Mouse (Mus musculus) embryonic facial prominence, embryonic 13.5 days (tissue): Measurements from ENCODE around the gene Kalrn. TPM values are rescaled to one million over a fixed set of nuclear protein-coding genes. Genes with fewer than 3 reads are reported as not detected.

Experiments
- ATAC-seq: fragments of 200-750 bp; cut with Nextera tagmentation; 2 replicates; pipeline ENCODE4 v1.8.0; 2017; ENCODE audit warnings: low read depth; ENCODE audit not compliant: insufficient number of reproducible peaks, insufficient read depth, low FRiP score, low TSS enrichment
- H3K27ac ChIP-seq: fragments of 300-500 bp; sonication (generic); 2 replicates; pipeline ENCODE4 v1.5.1; 2015; ENCODE audit warnings: moderate library complexity, mild to moderate bottlenecking, inconsistent platforms
- H3K27me3 ChIP-seq: fragments of 300-500 bp; sonication (generic); 2 replicates; pipeline ENCODE4 v1.6.1; 2015; ENCODE audit warnings: mild to moderate bottlenecking, inconsistent platforms
- H3K36me3 ChIP-seq: fragments of 300-500 bp; sonication (generic); 2 replicates; pipeline ENCODE4 v1.6.1; 2015; ENCODE audit warnings: mild to moderate bottlenecking, inconsistent platforms
- H3K4me1 ChIP-seq: fragments of 300-500 bp; sonication (generic); 2 replicates; pipeline ENCODE4 v1.6.1; 2015; ENCODE audit warnings: inconsistent platforms
- H3K4me2 ChIP-seq: fragments of 300-500 bp; sonication (generic); 2 replicates; pipeline ENCODE4 v1.6.1; 2015; ENCODE audit warnings: moderate library complexity, mild to moderate bottlenecking, inconsistent platforms
- H3K4me3 ChIP-seq: fragments of 300-500 bp; sonication (generic); 2 replicates; pipeline ENCODE4 v1.5.1; 2015; ENCODE audit warnings: mild to moderate bottlenecking, inconsistent platforms
- H3K9ac ChIP-seq: fragments of 300-500 bp; sonication (generic); 2 replicates; pipeline ENCODE4 v1.6.1; 2015; ENCODE audit warnings: mild to moderate bottlenecking, inconsistent platforms
- H3K9me3 ChIP-seq: fragments of 300-500 bp; sonication (generic); 2 replicates; pipeline ENCODE4 v1.6.1; 2016; ENCODE audit warnings: inconsistent platforms
- WGBS: fragments of 180-500 bp; shearing (Covaris S2); methylation state at CpG from one replicate; pipeline ENCODE4 v1.1.7; 2015; ENCODE audit warnings: mixed read lengths; 5-methylcytosine and 5-hydroxymethylcytosine counted together
- polyA plus RNA-seq: library from polyadenylated mRNA; unstranded; fragments of >200 nt; fragmentation: Nextera tagmentation; extraction: Ambion mirVana; gene quantifications from 2 replicates; pipeline ENCODE4 v1.2.1, GENCODE M21; 2015

Gene Kalrn
- polyA plus RNA-seq, 1 experiment from 2014 or later, result 18.3 TPM

GRCm38 (mm10) chr16:34278249-34278790, 295.0 kb downstream of the Kalrn start:
- Histone ChIP-seq H3K27ac (no peak overlapping the region), H3K36me3 (peaks cover 7% of the 10 kb centered on the region; the same call in 1 of the 2 replicates), H3K9me3 (no peaks in the 10 kb centered on the region), H3K9ac (no peak overlapping the region), H3K4me2 (no peak overlapping the region), H3K4me3 (no peak overlapping the region), H3K4me1 (peaks cover 7% of the 10 kb centered on the region), H3K27me3 (no peaks in the 10 kb centered on the region)
- ATAC-seq, result no peak
- 26% methylated on average over 4 of the region's 4 CpGs for WGBS

- Histone ChIP-seq H3K9ac (no peak overlapping the region), H3K9me3 (no peaks in the 10 kb centered on the region), H3K4me2 (no peak overlapping the region), H3K27me3 (no peaks in the 10 kb centered on the region), H3K36me3 (peaks cover 3% of the 10 kb centered on the region; the same call in 1 of the 2 replicates), H3K4me1 (peaks cover 7% of the 10 kb centered on the region), H3K4me3 (no peak overlapping the region), H3K27ac (no peak overlapping the region)
- ATAC-seq, result no peak
Observed at GRCm38 (mm10) chr16:34274607-34275006, 298.7 kb downstream of the Kalrn start.

- no peaks in the 10 kb centered on the region for H3K27me3 ChIP-seq
- no peaks in the 10 kb centered on the region for H3K9me3 ChIP-seq
- H3K4me2 ChIP-seq, result no peak overlapping the region
- H3K4me3 ChIP-seq, result no peak overlapping the region
- 90% methylated on average over 5 of the region's 5 CpGs for WGBS
- no peak overlapping the region for H3K9ac ChIP-seq
- no peaks in the 10 kb centered on the region for H3K4me1 ChIP-seq
- ATAC-seq, result no peak
- H3K27ac ChIP-seq, result no peak overlapping the region
- H3K36me3 ChIP-seq, result no peaks in the 10 kb centered on the region
Observed at GRCm38 (mm10) chr16:34271476-34271875, 301.9 kb downstream of the Kalrn start.

- Histone ChIP-seq H3K4me1 (no peaks in the 10 kb centered on the region), H3K4me2 (no peak overlapping the region), H3K9ac (no peak overlapping the region), H3K36me3 (no peaks in the 10 kb centered on the region), H3K9me3 (no peaks in the 10 kb centered on the region), H3K27ac (no peak overlapping the region), H3K27me3 (no peaks in the 10 kb centered on the region), H3K4me3 (no peak overlapping the region)
- ATAC-seq, result no peak
- 81% methylated on average over 2 of the region's 2 CpGs for WGBS
Observed at GRCm38 (mm10) chr16:34270681-34271080, 302.7 kb downstream of the Kalrn start.

- no peak overlapping the region for H3K27ac ChIP-seq
- H3K9ac ChIP-seq, result no peak overlapping the region
- WGBS, result 88% methylated on average over 8 of the region's 8 CpGs
- no peaks in the 10 kb centered on the region for H3K27me3 ChIP-seq
- no peak overlapping the region for H3K4me2 ChIP-seq
- no peak for ATAC-seq
- H3K4me1 ChIP-seq, result no peaks in the 10 kb centered on the region
- no peak overlapping the region for H3K4me3 ChIP-seq
- H3K36me3 ChIP-seq, result no peaks in the 10 kb centered on the region
- H3K9me3 ChIP-seq, result no peaks in the 10 kb centered on the region
Observed at GRCm38 (mm10) chr16:34269642-34270041, 303.7 kb downstream of the Kalrn start.

GRCm38 (mm10) chr16:34267751-34268150, 305.6 kb downstream of the Kalrn start:
- Histone ChIP-seq H3K9me3 (no peaks in the 10 kb centered on the region), H3K4me3 (no peak overlapping the region), H3K9ac (no peak overlapping the region), H3K27me3 (no peaks in the 10 kb centered on the region), H3K4me1 (peaks cover 8% of the 10 kb centered on the region), H3K36me3 (no peaks in the 10 kb centered on the region), H3K27ac (no peak overlapping the region), H3K4me2 (no peak overlapping the region)
- no peak for ATAC-seq
- WGBS, result 96% methylated on average over 1 of the region's 1 CpGs

GRCm38 (mm10) chr16:34264671-34265070, 308.7 kb downstream of the Kalrn start:
- Histone ChIP-seq H3K4me3 (no peak overlapping the region), H3K36me3 (no peaks in the 10 kb centered on the region), H3K9me3 (no peaks in the 10 kb centered on the region), H3K9ac (no peak overlapping the region), H3K27ac (no peak overlapping the region), H3K4me2 (no peak overlapping the region), H3K4me1 (peaks cover 12% of the 10 kb centered on the region), H3K27me3 (no peaks in the 10 kb centered on the region)
- no peak for ATAC-seq
- WGBS, result 88% methylated on average over 3 of the region's 3 CpGs

GRCm38 (mm10) chr16:34262731-34263460, 310.4 kb downstream of the Kalrn start:
- H3K27ac ChIP-seq, result no peak overlapping the region; the same call in 1 of the 2 replicates
- H3K36me3 ChIP-seq, result no peaks in the 10 kb centered on the region
- WGBS, result 65% methylated on average over 22 of the region's 22 CpGs
- no peaks in the 10 kb centered on the region for H3K27me3 ChIP-seq
- 0 out of 2 replicates have a peak overlapping the region, but pooled peaks have one; percentile 10 for H3K4me2 ChIP-seq
- no peak for ATAC-seq
- peak overlapping the region; percentile 46; the same call in 1 of the 2 replicates for H3K9ac ChIP-seq
- H3K4me1 ChIP-seq, result peaks cover 12% of the 10 kb centered on the region
- H3K9me3 ChIP-seq, result no peaks in the 10 kb centered on the region
- H3K4me3 ChIP-seq, result no peak overlapping the region

GRCm38 (mm10) chr16:34260971-34261924, 312.1 kb downstream of the Kalrn start:
- peaks cover under 1% of the 10 kb centered on the region; the same call in 1 of the 2 replicates for H3K36me3 ChIP-seq
- H3K4me3 ChIP-seq, result no peak overlapping the region
- no peak overlapping the region for H3K9ac ChIP-seq
- ATAC-seq, result no peak
- no peak overlapping the region for H3K4me2 ChIP-seq
- 28% methylated on average over 10 of the region's 10 CpGs for WGBS
- no peak overlapping the region for H3K27ac ChIP-seq
- H3K4me1 ChIP-seq, result peaks cover 12% of the 10 kb centered on the region
- H3K27me3 ChIP-seq, result no peaks in the 10 kb centered on the region
- H3K9me3 ChIP-seq, result no peaks in the 10 kb centered on the region

- 52% methylated on average over 2 of the region's 2 CpGs for WGBS
- no peaks in the 10 kb centered on the region; the same call in 1 of the 2 replicates for H3K4me1 ChIP-seq
- no peaks in the 10 kb centered on the region for H3K9me3 ChIP-seq
- H3K4me2 ChIP-seq, result no peak overlapping the region
- no peak for ATAC-seq
- no peak overlapping the region for H3K27ac ChIP-seq
- H3K36me3 ChIP-seq, result peaks cover 45% of the 10 kb centered on the region
- no peak overlapping the region for H3K4me3 ChIP-seq
- no peak overlapping the region for H3K9ac ChIP-seq
- no peaks in the 10 kb centered on the region for H3K27me3 ChIP-seq
Observed at GRCm38 (mm10) chr16:34254646-34255022, 318.7 kb downstream of the Kalrn start.

- H3K36me3 ChIP-seq, result peaks cover 48% of the 10 kb centered on the region
- 76% methylated on average over 4 of the region's 4 CpGs for WGBS
- ATAC-seq, result no peak
Observed at GRCm38 (mm10) chr16:34254002-34254645, 319.2 kb downstream of the Kalrn start.

More at GRCm38 (mm10) chr16:34254002-34254645, 319.2 kb downstream of the Kalrn start:
- Histone ChIP-seq H3K4me1 (no peaks in the 10 kb centered on the region; the same call in 1 of the 2 replicates), H3K4me2 (no peak overlapping the region), H3K27ac (no peak overlapping the region), H3K27me3 (no peaks in the 10 kb centered on the region), H3K9me3 (no peaks in the 10 kb centered on the region), H3K4me3 (no peak overlapping the region), H3K9ac (no peak overlapping the region)
